Mouse (Mus musculus) activated CD4-positive, CD25-positive, alpha-beta regulatory T cell, adult 4 months (primary cell): ENCODE data around the gene Gata5. TPM values are rescaled to one million over a fixed set of nuclear protein-coding genes. Genes with fewer than 3 reads are reported as not detected.

Experiments
- ATAC-seq: one replicate; pipeline ENCODE4 v1.8.0; 2017
- polyA plus RNA-seq, 2 experiments: library from polyadenylated mRNA; unstranded; fragments of 100-300 nt; shearing (Covaris generic); gene quantifications; one replicate each; pipeline ENCODE4 v1.2.1; 2017

Gata5 gene
- not detected for polyA plus RNA-seq

DNA sequence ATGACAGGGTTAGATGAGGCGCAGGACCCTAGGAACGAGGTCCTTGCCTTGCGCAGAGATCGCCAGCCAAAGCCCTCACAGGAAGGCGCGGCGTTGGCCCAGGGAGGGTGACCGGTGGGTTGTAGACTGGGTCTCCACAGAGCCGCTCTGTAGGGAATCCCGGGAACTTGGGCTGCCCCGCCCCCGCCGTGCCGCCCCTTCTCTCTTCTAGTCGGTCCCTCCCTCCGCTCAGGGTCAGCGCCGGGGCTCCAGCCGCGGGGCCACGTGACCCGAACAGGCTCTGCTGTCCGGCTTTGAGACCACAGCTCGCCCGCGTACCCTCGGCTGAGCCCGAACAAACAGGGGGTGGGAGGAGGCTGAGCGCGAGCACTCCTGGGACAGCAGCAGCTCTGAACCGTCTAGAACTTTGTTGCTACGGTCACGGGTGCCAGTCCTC is at the start of gene Gata5:
Gene Gata5 (minus strand): TSS at position 149 of the 436 bp plus-strand sequence.
- ATAC-seq: no peak

DNA sequence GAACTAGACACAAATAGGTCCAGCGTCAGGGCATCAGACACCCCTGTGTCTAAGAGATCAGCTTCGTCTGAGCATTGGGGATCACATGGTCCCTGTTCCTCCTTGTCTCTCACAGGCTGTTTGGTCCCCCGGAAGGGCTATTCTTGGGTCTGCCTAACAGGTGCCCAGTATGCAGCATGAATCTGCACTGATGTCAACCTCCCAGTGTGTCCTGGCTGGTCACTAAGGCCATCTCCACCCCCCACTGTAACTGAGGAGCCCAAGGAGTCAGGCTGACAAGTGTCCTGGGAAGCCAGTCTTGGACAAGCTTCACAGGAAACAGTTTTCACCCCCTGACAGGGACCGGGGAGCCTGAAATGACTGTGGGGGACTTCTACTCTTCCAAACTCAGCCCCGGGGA is 42.2 kb upstream of the Gata5 start:
- no peak for ATAC-seq

- ATAC-seq: no peak
These were observed 38.8 kb upstream of the Gata5 start for GRCm38 (mm10) chr2:180373256-180373655.

GRCm38 (mm10) chr2:180368359-180368758 is 33.9 kb upstream of the Gata5 start:
- no peak for ATAC-seq

- no peak for ATAC-seq
These were observed 32.9 kb upstream of the Gata5 start for GRCm38 (mm10) chr2:180367350-180367749.

DNA sequence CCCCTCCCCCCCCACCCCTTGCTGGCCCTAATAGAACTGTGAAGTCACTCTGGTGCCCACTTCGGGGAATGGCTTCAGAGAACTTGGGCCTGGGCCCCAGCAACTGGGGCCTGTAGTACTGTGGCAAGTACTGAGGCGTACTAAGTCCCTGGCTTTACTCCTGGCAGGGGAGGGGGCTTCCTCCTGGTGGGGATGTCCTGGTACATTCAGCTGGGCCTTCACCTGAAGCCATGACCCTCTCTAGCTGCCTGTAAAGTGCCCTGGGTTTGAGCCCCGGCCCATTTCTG is 28.9 kb upstream of the Gata5 start:
- no peak for ATAC-seq

GRCm38 (mm10) chr2:180362585-180363433 is 28.3 kb upstream of the Gata5 start:
- ATAC-seq: no peak

- ATAC-seq: no peak
These were observed 24.6 kb upstream of the Gata5 start for GRCm38 (mm10) chr2:180359062-180359461.

- ATAC-seq: peak; percentile 63
These were observed 18.8 kb upstream of the Gata5 start for GRCm38 (mm10) chr2:180353338-180353737.

GRCm38 (mm10) chr2:180350700-180351099 is 16.2 kb upstream of the Gata5 start:
- ATAC-seq: no peak

GRCm38 (mm10) chr2:180346820-180347497 is 12.5 kb upstream of the Gata5 start:
- peak; percentile 95 for ATAC-seq

DNA sequence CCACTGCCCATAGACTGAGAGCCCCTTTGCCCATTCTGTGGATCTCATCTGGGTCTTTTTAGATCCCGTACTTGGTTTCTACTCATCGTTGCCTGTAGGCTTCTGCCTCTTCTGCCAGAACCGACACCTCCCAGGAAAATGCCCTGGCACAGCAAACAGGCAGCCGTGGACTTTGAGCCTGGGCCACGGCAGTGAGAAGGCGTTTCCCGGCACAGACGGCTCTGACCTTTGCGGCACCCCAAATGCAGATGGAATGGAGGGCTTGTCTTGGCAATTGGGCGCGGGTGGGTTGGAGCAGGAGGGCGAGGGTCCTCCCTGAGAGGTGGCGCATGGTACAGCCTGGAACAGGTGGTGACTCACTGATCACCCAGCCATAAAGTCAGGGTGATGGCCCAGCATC is 8.6 kb upstream of the Gata5 start:
- no peak for ATAC-seq

GRCm38 (mm10) chr2:180342189-180342588 is 7.7 kb upstream of the Gata5 start:
- no peak for ATAC-seq

DNA sequence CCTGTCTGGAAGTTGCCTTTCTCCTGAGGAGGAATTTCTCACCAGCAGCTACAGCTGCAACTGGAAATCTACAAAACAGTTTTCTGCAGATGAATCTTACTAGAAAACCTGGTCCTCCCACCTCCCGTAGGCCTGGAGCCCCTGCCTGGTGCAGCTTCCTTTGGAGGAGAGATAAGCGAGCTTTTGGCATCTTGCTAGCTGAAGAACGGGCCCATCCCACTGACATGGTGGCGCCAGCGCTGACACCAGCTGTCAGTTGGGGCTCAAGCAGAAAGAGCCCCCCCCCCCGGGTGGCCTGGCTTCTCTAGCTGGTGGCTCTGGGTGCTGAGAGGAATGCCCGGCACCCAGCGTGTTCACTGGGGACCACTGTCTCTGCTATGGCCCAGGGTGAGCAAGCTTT is 6.7 kb upstream of the Gata5 start:
- no peak for ATAC-seq

DNA sequence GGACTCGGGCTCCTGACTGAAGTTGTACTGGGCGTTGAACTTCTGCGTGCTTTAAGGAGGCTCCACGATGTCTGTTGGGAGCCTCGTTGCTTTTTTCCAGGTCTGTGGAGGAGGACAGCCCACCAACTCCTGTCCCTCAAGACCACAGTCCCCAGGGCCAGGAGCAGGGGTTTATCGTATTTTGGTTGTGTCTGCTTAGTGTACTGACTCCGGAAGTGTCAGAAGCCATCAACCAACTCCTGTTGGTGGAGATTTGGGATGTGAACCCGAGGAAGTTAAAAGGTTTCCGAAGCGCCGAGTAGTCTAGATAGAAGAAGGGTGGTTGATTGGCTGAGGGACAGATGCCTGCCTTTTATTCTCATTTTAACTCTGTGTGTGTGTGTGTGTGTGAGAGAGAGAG is 5.4 kb upstream of the Gata5 start:
- no peak for ATAC-seq

- no peak for ATAC-seq
These were observed 535 bp downstream of the Gata5 start for GRCm38 (mm10) chr2:180333778-180334550.

GRCm38 (mm10) chr2:180329466-180329865 is 5.0 kb downstream of the Gata5 start:
- no peak for ATAC-seq

- ATAC-seq: no peak
These were observed 11.7 kb downstream of the Gata5 start for GRCm38 (mm10) chr2:180322674-180323355.

- ATAC-seq: no peak
These were observed 14.3 kb downstream of the Gata5 start for GRCm38 (mm10) chr2:180320216-180320615.

DNA sequence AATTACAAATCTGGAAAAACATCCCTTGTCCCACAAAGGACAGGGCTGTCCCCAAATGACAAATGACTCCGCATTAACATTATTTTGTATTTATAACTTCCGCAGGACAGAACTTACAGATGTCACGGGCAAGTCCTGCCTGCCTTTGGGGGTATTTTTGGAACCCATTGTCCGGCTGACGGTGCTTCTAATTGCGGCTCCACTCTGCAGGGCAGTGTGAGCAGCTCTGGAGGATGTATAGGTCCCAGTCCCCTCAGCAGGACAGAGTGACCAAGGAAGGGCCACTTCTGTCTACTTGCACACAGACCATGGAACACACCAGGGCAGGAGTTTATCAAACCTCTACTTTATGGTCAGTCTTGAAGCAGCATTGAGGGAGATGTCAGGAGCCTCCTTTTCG is 16.9 kb downstream of the Gata5 start:
- ATAC-seq: no peak

GRCm38 (mm10) chr2:180314292-180314691 is 20.2 kb downstream of the Gata5 start:
- ATAC-seq: no peak

DNA sequence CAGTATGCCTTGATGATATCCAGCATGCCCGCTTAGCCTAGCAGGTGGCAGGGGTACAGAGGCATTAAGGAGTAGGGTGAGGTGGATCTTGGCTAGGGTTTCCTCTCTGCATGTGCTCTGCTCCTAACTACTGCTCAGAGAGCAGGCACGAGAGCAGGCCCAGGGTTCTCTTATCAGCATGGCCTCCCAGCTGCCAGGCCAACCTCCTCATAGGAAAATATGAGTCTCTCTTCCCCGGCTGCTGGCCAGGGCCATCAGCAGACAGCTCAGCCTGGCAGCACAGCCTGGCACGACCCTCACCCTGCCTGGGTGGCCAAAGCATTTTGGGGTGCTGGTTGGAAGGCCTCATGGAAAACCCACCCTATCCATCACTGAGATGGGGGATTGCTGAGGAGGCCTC is 23.4 kb downstream of the Gata5 start:
- ATAC-seq: no peak

DNA sequence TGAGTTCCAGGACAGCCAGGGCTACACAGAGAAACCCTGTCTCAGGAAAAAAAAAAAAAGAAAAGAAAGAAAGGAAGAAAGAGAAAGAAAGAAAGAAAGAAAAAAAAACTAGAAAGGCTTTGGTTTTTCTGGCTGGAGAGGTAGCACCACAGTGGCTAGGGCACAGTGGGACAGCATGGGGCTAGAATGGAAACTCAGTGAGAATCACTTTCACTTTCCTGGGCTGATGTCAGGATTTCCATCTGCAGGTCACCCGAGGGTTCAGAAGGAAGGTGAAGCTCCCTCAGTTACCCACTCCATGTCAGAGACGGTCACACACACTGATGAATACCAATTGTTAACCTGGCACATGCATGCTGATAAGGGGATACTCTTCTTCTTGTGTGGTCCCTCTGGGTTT is 26.8 kb downstream of the Gata5 start:
- ATAC-seq: no peak
